Mouse (Mus musculus): ENCODE measurements at regions not wholly inside any gene's neighbourhood (a gene's known extent, or its start where the extent isn't known, plus 50 kb on each side); places are given as distances from the start of the nearest gene placed in this dataset.

DNA sequence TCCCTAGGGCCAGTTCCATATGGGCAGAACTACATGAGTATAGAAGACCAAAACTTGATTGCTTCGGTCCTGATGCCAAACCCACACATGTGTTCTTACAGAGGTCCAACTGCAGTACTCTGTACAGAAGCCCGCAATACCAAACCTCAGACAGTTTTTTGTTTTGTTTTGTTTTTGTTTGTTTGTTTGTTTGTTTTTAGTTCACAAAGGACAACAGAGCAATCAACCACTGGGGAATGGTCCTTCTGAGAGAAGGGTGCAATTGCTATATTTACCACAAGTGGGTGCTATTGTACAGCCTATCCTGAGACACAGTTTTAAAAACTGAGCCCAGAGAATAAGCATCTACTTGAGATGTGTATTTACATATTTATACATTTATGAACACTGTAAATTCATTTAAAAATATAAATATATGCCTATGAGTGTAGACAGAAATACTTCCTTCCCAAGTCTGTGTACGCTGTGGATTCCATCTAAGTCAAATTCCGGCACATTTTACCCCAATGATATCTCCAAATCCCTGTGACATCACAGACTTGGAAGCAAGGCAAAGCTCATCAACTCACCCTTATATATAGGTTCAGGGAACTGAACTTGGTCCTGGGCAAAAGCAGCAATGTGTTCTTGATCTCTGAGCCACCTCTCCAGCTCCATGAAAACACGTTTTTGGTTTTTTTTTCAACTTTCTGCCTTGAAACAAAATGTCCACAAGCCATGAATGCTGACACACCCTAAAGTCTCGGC is 101.3 kb upstream of the A26c2 start:
- no peaks in the 10 kb centered on the region for H3K9me3 ChIP-seq (replicated peaks)
- no peak overlapping the region for H3K4me3 ChIP-seq
- H3K4me2 ChIP-seq: no peak overlapping the region
- 72% methylated on average over 6 of the region's 6 CpGs for WGBS
- no peaks in the 10 kb centered on the region for H3K36me3 ChIP-seq (ENCODE audit: poor library complexity, severe bottlenecking)
- no peak overlapping the region for H3K9ac ChIP-seq
- no peaks in the 10 kb centered on the region for H3K27me3 ChIP-seq
- peak; percentile 75 for ATAC-seq
- no peaks in the 10 kb centered on the region for H3K4me1 ChIP-seq
- no peak overlapping the region for H3K27ac ChIP-seq

DNA sequence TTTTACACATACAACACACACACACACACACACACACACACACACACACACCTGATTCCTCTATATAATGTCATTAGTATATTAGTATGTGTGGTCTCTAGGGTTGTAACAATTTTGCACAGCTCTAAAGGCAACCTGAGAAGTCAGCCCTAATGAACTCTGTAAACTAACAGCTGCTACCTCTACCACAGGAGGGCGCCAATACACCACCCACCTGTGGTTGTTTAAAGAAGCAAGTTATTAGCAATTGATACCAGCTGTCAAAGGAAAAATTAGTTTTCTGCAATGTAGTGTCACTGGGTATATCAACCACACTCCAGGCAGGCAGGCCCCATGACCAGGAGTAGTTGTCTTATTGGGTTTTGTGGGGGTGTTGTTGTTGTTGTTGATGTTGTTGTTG is 98.8 kb upstream of the A26c2 start:
- Histone ChIP-seq H3K27ac (no peak overlapping the region), H3K9ac (no peak overlapping the region), H3K9me3 (replicated peaks) (no peaks in the 10 kb centered on the region), H3K27me3 (no peaks in the 10 kb centered on the region), H3K4me3 (no peak overlapping the region), H3K4me1 (no peaks in the 10 kb centered on the region), H3K36me3 (ENCODE audit: poor library complexity, severe bottlenecking) (no peaks in the 10 kb centered on the region), H3K4me2 (no peak overlapping the region)
- 5% methylated on average over 1 of the region's 1 CpGs for WGBS
- peak; percentile 28; the same call in 1 of the 2 replicates for ATAC-seq

DNA sequence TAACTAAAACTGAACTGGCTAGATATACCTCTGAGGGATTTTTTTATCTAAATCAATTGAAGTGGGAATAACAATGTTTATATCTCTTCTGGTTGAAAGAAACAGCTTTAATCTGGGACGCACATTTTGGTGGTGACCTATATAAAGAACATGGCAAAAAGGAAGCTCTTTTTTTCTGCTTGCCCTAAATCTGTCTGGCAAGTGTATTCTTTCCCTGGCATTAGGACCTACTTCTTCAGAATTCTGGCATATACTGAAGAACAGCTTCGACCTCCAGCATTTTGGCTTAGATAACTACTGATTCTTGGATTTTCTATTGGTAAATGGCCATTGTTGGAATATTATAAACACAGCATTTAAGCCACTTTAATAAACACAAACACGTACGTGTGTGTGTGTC is 70.9 kb upstream of the A26c2 start:
- Histone ChIP-seq H3K4me2 (no peak overlapping the region), H3K27ac (no peak overlapping the region), H3K9me3 (replicated peaks) (no peaks in the 10 kb centered on the region), H3K27me3 (no peaks in the 10 kb centered on the region), H3K9ac (no peak overlapping the region), H3K4me1 (no peaks in the 10 kb centered on the region), H3K36me3 (ENCODE audit: poor library complexity, severe bottlenecking) (no peaks in the 10 kb centered on the region), H3K4me3 (no peak overlapping the region)
- no peak for ATAC-seq
- 87% methylated on average over 4 of the region's 4 CpGs for WGBS

DNA sequence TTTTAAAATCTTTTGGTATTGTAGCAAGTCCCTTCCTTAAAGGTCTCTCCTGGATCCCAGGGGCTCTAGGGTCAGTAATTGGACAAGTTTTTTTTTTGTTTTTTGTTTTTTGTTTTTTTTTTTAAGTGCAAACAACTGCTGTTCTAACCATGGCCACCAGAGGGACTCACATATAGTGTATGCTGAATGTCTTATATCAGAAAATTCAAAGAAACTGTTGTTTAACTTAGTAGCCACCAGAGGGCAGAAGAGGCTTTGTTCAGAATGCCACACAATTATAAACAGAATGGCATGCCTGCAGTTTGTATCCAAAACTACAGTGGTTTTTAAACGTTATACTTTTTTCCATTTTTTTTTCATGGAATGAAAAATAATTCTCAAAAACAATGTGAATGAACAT is 53.6 kb upstream of the A26c2 start:
- WGBS: 22% methylated on average over 1 of the region's 1 CpGs
- H3K4me3 ChIP-seq: no peak overlapping the region
- peak; percentile 87 for ATAC-seq
- no peaks in the 10 kb centered on the region for H3K4me1 ChIP-seq
- no peak overlapping the region for H3K4me2 ChIP-seq
- H3K27me3 ChIP-seq: no peaks in the 10 kb centered on the region
- no peak overlapping the region for H3K9ac ChIP-seq
- no peak overlapping the region for H3K27ac ChIP-seq
- no peaks in the 10 kb centered on the region for H3K36me3 ChIP-seq (ENCODE audit: poor library complexity, severe bottlenecking)
- no peaks in the 10 kb centered on the region for H3K9me3 ChIP-seq (replicated peaks)
